Mouse (Mus musculus): ENCODE data around the gene Pard6a. TPM values are rescaled to one million over a fixed set of nuclear protein-coding genes. Genes with fewer than 3 reads are reported as not detected.

The Pard6a gene
- polyA plus RNA-seq, 1 experiment: 30.7 TPM

GRCm38 (mm10) chr8:105692449-105693182 lies 8.3 kb upstream of the Pard6a start:
- Histone ChIP-seq H3K27me3 (ENCODE audit: control insufficient read depth, insufficient read depth, low read length) (no peaks in the 10 kb centered on the region), H3K27ac (ENCODE audit: control insufficient read depth, insufficient read depth, low read length) (no peak overlapping the region), H3K4me1 (replicated peaks; ENCODE audit: control insufficient read depth, insufficient read depth, low read length) (peaks cover 12% of the 10 kb centered on the region), H3K36me3 (ENCODE audit: control insufficient read depth, insufficient read depth, low read length) (peaks cover 93% of the 10 kb centered on the region), H3K4me3 (ENCODE audit: control insufficient read depth, insufficient read depth, low read length) (no peak overlapping the region)
- WGBS: 95% methylated on average over 11 of the region's 11 CpGs
- DNase-seq: no peak
- no peak for TF ChIP-seq POLR2A (IDR thresholded peaks at IDR 0.05; ENCODE audit: control insufficient read depth, extremely low read depth, insufficient read depth, low read length, poor library complexity)
- TF ChIP-seq CTCF (IDR thresholded peaks at IDR 0.05; ENCODE audit: borderline replicate concordance, control insufficient read depth, extremely low read depth, insufficient read depth, low read length, poor library complexity): no peak

- DNase-seq: no peak
- no peak overlapping the region for H3K4me3 ChIP-seq (ENCODE audit: control insufficient read depth, insufficient read depth, low read length)
- 89% methylated on average over 28 of the region's 30 CpGs for WGBS
- H3K27me3 ChIP-seq (ENCODE audit: control insufficient read depth, insufficient read depth, low read length): no peaks in the 10 kb centered on the region
- H3K4me1 ChIP-seq (replicated peaks; ENCODE audit: control insufficient read depth, insufficient read depth, low read length): 0 out of 2 replicates have a peak, but pooled peaks cover 2% of the 10 kb centered on the region
- no peak overlapping the region for H3K27ac ChIP-seq (ENCODE audit: control insufficient read depth, insufficient read depth, low read length)
- no peak for TF ChIP-seq CTCF (IDR thresholded peaks at IDR 0.05; ENCODE audit: borderline replicate concordance, control insufficient read depth, extremely low read depth, insufficient read depth, low read length, poor library complexity)
- TF ChIP-seq POLR2A (IDR thresholded peaks at IDR 0.05; ENCODE audit: control insufficient read depth, extremely low read depth, insufficient read depth, low read length, poor library complexity): no peak
- peaks cover 95% of the 10 kb centered on the region for H3K36me3 ChIP-seq (ENCODE audit: control insufficient read depth, insufficient read depth, low read length)
Measured at GRCm38 (mm10) chr8:105693648-105694047, 7.3 kb upstream of the Pard6a start.

- DNase-seq: no peak
- H3K27ac ChIP-seq (ENCODE audit: control insufficient read depth, insufficient read depth, low read length): no peak overlapping the region
- H3K36me3 ChIP-seq (ENCODE audit: control insufficient read depth, insufficient read depth, low read length): peaks cover 89% of the 10 kb centered on the region
- no peaks in the 10 kb centered on the region for H3K27me3 ChIP-seq (ENCODE audit: control insufficient read depth, insufficient read depth, low read length)
- TF ChIP-seq POLR2A (IDR thresholded peaks at IDR 0.05; ENCODE audit: control insufficient read depth, extremely low read depth, insufficient read depth, low read length, poor library complexity) (no peak), CTCF (IDR thresholded peaks at IDR 0.05; ENCODE audit: borderline replicate concordance, control insufficient read depth, extremely low read depth, insufficient read depth, low read length, poor library complexity) (no peak)
- H3K4me1 ChIP-seq (replicated peaks; ENCODE audit: control insufficient read depth, insufficient read depth, low read length): no peaks in the 10 kb centered on the region
- no peak overlapping the region for H3K4me3 ChIP-seq (ENCODE audit: control insufficient read depth, insufficient read depth, low read length)
- WGBS: 95% methylated on average over 40 of the region's 40 CpGs
Measured at GRCm38 (mm10) chr8:105694051-105694799, 6.7 kb upstream of the Pard6a start.

- 96% methylated on average over 30 of the region's 30 CpGs for WGBS
- H3K27ac ChIP-seq (ENCODE audit: control insufficient read depth, insufficient read depth, low read length): no peak overlapping the region
- peaks cover 9% of the 10 kb centered on the region for H3K4me1 ChIP-seq (replicated peaks; ENCODE audit: control insufficient read depth, insufficient read depth, low read length)
- peaks cover 80% of the 10 kb centered on the region for H3K36me3 ChIP-seq (ENCODE audit: control insufficient read depth, insufficient read depth, low read length)
- H3K27me3 ChIP-seq (ENCODE audit: control insufficient read depth, insufficient read depth, low read length): no peaks in the 10 kb centered on the region
- no peak overlapping the region for H3K4me3 ChIP-seq (ENCODE audit: control insufficient read depth, insufficient read depth, low read length)
- no peak for TF ChIP-seq POLR2A (IDR thresholded peaks at IDR 0.05; ENCODE audit: control insufficient read depth, extremely low read depth, insufficient read depth, low read length, poor library complexity)
- no peak for TF ChIP-seq CTCF (IDR thresholded peaks at IDR 0.05; ENCODE audit: borderline replicate concordance, control insufficient read depth, extremely low read depth, insufficient read depth, low read length, poor library complexity)
- no peak for DNase-seq
Measured at GRCm38 (mm10) chr8:105695080-105695780, 5.7 kb upstream of the Pard6a start.

- peaks cover 60% of the 10 kb centered on the region for H3K36me3 ChIP-seq (ENCODE audit: control insufficient read depth, insufficient read depth, low read length)
- H3K4me1 ChIP-seq (replicated peaks; ENCODE audit: control insufficient read depth, insufficient read depth, low read length): peaks cover 20% of the 10 kb centered on the region
- no peak overlapping the region for H3K27ac ChIP-seq (ENCODE audit: control insufficient read depth, insufficient read depth, low read length)
- WGBS: 95% methylated on average over 17 of the region's 17 CpGs
- no peak overlapping the region for H3K4me3 ChIP-seq (ENCODE audit: control insufficient read depth, insufficient read depth, low read length)
- TF ChIP-seq CTCF (IDR thresholded peaks at IDR 0.05; ENCODE audit: borderline replicate concordance, control insufficient read depth, extremely low read depth, insufficient read depth, low read length, poor library complexity): no peak
- no peak for TF ChIP-seq POLR2A (IDR thresholded peaks at IDR 0.05; ENCODE audit: control insufficient read depth, extremely low read depth, insufficient read depth, low read length, poor library complexity)
- DNase-seq: no peak
- H3K27me3 ChIP-seq (ENCODE audit: control insufficient read depth, insufficient read depth, low read length): no peaks in the 10 kb centered on the region
Measured at GRCm38 (mm10) chr8:105697196-105697780, 3.7 kb upstream of the Pard6a start.

DNA sequence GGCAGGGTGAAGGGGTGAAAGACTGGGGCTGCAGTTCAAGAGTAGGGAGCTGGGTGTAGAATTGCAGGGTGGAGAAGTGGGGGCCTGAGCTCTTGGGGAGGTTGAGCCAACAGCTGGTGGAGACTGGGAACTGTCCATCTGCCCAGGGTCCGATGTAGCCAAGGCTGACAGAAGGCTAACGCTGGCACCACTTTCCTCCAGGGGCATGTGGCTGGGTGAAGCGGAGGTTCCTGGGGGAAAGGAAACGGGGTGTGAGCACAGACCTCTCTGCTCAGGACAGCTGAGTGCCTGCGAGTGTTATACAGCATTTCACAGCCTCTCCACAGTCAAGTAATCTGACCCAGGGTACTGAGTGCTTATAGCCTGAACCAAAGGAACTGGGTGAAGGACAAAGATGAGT lies 2.2 kb upstream of the Pard6a start:
- DNase-seq: no peak
- peaks cover 20% of the 10 kb centered on the region for H3K4me1 ChIP-seq (replicated peaks; ENCODE audit: control insufficient read depth, insufficient read depth, low read length)
- H3K27ac ChIP-seq (ENCODE audit: control insufficient read depth, insufficient read depth, low read length): no peak overlapping the region
- peaks cover 46% of the 10 kb centered on the region for H3K36me3 ChIP-seq (ENCODE audit: control insufficient read depth, insufficient read depth, low read length)
- H3K4me3 ChIP-seq (ENCODE audit: control insufficient read depth, insufficient read depth, low read length): no peak overlapping the region
- WGBS: 98% methylated on average over 5 of the region's 5 CpGs
- TF ChIP-seq POLR2A (IDR thresholded peaks at IDR 0.05; ENCODE audit: control insufficient read depth, extremely low read depth, insufficient read depth, low read length, poor library complexity) (no peak), CTCF (IDR thresholded peaks at IDR 0.05; ENCODE audit: borderline replicate concordance, control insufficient read depth, extremely low read depth, insufficient read depth, low read length, poor library complexity) (no peak)
- no peaks in the 10 kb centered on the region for H3K27me3 ChIP-seq (ENCODE audit: control insufficient read depth, insufficient read depth, low read length)
